Mouse (Mus musculus) ZHBTc4 (cell line): Measurements from ENCODE around the gene Rsph3b.
A peak's percentile ranks its signal among the peaks of the same experiment; 100 is the strongest.
"Not testable (repeated sequence)": the region's sequence is repeated elsewhere in the genome, so short reads cannot be mapped to it uniquely, and the experiment has no call there.

ENCODE experiments used
- DNase-seq: peaks from one replicate; pipeline ENCODE4 v3.0.0-alpha.2; 2011; ENCODE audit warnings: low read depth, low spot score

Gene Rsph3b

GRCm38 (mm10) chr17:6947984-6948768 lies at the start of gene Rsph3b:
Rsph3b (minus strand) TSS chr17:6948682.
- peak; percentile 89 for DNase-seq

GRCm38 (mm10) chr17:6997778-6998490 lies 49.5 kb upstream of the Rsph3b start:
- not testable (repeated sequence) for DNase-seq

DNA sequence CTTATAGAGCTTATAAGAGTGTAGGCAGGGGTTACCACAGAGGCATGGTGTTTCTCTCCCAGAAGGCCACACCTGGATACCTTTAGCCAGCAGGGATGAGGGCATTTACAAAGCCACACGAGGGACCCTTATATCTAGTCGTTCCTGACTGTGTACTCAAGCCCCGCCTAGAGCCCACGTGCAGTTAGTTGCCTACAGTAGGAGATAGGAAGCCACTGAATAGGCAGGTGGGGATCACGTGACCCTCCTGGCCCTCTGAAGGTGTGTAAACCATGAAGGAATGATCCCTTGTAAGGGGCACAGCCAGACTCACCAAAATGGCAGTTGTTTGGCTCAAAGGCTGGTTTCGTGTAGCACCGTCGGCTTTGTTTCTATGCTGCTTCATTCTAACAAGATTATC lies 48.3 kb upstream of the Rsph3b start:
- DNase-seq: not testable (repeated sequence)

DNA sequence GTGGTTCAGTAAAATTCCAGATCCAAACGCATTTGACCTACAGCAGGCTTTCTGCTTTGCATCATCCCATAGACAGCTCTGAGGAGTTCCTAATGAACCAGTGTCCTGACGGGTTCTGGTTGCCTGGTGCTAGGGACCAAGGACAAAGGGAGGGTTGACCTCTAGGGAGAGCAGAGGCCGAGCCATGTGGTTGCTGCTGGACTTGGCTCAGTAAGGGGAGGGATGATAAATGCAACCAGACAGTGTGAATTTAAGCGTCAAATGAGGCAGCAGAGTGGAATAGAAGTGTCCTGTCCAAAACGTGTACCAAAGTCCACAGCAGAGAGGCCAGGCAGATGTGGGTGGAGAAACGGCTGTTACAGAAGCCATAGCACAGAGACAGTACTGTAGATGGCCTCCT lies 47.0 kb upstream of the Rsph3b start:
- not testable (repeated sequence) for DNase-seq

DNA sequence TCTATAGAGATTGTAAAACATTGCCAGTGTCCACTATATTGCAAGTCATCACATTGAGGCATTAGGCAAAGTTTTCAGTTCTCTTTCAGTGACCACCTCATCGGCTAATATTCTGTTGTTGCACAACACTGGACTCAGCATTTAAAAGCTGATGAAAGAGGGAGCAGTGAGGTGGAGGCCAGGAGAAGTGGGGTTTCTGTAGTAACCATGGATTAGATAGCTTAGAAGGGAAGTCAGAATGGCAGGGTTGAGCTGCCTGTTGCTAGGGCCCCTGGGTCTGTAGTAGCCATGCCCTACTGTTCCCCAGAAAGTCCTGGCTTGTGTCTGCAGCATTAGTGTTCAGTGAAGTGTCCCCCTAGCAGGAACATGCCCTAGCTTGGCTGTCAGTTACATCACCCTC lies 37.6 kb upstream of the Rsph3b start:
- not testable (repeated sequence) for DNase-seq

DNA sequence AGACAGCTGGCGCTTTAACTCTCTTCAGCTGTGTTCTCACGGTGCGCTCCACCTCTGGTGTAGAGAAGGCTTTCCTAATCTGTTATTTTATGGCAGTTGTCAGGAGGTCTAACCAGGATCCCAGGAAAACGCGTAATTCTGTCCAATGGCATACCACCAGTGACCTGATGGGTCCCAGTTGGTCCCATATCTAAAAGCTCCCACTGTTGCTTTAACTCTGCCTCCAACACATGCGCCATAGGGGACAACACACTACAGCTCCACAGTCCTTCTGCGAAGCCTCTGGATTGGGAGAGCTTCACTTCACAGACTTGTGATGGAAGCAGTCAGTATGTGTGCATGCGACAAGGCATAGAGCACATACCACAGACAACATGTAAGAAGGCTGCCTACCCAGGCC lies 31.7 kb upstream of the Rsph3b start:
- DNase-seq: not testable (repeated sequence)

DNA sequence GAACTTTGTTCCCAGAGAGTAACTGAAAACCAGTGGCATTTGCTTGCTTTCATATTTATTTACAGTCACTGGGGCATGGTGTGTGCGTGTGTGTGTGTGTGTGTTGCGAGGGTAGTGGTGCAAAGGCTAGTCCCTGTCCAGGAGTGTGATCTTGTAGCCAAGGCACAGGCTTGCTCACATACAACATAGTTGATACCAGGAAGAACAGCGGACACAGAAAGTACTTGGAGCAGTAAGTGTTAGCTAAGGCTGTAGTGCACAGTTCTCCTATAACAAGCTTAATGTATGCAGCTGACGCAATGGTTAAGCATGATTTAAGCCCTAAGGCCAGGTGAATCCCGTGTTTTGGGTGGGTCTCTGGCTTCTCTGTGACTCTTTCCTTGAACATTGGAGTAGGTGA lies 30.9 kb upstream of the Rsph3b start:
- DNase-seq: not testable (repeated sequence)

GRCm38 (mm10) chr17:6978287-6979248 lies 30.1 kb upstream of the Rsph3b start, which contains the start of gene Gm49721:
Gm49721 (plus strand) TSS chr17:6978904.
- peak; percentile 43 for DNase-seq

DNA sequence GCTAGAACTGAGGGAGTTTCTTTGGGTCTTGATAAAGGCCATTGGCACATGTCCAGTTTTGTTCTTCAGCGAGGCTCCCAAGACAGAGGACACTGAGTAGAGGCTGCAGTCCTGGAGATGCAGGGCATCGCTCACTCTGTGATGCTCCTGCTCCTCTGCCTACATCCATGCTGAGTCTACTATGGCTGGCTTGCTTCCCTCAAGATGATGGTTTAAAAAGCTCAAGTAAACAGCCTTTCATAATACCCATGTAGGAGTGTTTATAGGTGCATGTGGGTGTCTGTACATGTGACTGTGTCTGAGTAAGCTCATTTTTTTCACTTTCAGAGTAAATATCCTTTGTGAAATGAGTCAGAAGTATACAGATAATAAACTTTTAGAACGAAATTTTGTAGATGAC lies 26.5 kb upstream of the Rsph3b start:
- not testable (repeated sequence) for DNase-seq

GRCm38 (mm10) chr17:6972836-6973396 lies 24.4 kb upstream of the Rsph3b start:
- DNase-seq: not testable (repeated sequence)

DNA sequence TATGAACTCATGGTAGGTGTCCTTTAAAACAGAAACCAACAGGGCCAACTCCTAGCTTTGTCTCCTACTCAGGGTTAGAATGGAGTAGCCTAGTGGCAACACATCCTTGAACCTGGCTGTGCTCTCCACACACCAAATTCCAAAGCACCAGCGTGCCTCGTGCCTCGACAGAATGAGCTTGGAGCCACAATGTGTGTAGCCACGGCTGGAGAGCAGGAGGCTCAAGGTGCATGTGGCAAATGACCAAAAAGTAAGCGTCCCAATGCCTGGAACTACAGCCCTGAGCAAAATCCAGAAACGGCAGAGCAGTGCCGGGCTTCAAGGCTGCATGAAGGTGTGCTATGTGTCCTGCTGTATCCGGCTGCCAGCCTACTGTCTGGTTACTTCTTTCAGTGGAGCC lies 22.8 kb upstream of the Rsph3b start:
- not testable (repeated sequence) for DNase-seq

GRCm38 (mm10) chr17:6970334-6970733 lies 21.9 kb upstream of the Rsph3b start, which contains the start of gene Rnaset2b:
Rnaset2b (plus strand) TSS chr17:6970634.
- DNase-seq: not testable (repeated sequence)

DNA sequence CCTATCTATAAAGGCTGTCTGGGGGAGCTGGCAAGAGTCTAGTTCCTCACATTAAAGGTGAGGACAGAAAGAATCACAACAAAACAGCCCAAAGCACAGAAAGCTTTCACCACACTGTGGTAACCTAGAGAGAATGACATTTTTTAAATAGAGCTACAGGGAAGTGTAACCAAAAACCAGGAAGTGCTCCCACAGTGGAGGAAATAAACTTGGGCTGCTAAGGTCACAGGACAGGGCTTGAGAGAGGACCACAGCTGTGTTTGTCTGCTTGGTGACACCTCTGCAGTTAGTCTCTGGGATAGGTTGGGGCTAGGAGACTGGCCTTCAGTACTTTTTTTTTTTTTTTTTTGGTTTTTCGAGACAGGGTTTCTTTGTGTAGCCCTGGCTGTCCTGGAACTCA lies 19.2 kb upstream of the Rsph3b start:
- not testable (repeated sequence) for DNase-seq

- peak; percentile 62 for DNase-seq
Observed at GRCm38 (mm10) chr17:6965364-6965763, 16.9 kb upstream of the Rsph3b start.

GRCm38 (mm10) chr17:6962936-6963335 lies 14.5 kb upstream of the Rsph3b start:
- DNase-seq: not testable (repeated sequence)

DNA sequence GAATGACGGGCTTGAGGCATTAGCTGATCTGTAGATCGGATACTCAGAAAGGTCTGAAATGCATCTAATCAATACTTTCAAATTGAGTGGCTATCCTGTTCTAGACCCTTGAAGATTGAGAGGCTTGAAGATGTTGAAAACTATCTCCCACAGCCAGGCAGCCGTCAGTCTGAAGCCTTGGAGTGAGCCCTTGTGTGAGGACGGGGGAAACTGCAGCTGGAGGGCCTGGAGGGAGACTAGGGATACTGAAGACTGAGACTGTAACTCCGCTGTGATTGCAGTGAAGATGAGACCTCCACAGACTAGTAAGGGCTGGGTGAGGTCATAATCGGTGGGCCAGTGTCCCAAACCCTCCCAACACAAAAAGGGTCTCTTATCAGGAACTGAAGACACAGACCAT lies 13.9 kb upstream of the Rsph3b start:
- DNase-seq: not testable (repeated sequence)

DNA sequence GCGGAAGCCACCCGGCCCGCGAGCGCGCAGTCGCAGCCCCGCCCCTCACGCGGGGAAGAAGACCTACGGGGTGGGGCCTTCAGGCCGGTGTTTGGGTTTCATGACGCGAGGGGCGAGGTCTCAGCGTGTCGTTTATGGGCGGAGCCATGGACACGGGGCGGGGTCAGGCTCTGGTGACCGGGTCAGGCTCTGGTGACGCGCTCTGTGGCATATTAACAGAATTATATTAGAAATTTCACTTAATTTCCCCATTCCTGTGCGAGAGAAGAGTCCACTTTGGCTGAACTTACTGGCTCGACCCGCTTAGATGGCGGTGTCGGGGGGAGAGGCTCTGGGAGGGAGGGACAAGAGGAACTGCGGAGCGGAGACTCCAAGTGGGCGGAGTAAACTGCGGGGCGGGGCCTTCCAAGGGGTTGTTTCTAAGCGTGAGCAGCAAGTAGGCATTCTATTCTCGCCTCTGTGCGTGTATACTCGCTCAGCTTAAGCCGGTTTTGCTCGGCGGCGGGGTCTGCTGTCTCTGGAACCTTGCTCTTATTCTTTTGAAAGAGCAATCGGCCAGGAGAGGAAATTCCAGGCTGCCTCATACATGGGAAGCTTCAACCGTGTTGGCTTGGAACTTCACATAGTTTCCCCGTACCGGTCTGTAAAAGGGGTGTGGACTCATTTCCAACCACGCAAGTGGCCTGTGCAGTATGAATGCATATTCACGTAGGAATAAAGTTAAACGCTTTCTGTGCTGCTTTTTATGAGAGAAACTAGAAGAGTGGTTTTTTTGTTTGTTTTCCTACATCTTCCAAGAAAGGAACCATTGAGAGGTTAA lies 12.9 kb upstream of the Rsph3b start:
- not testable (repeated sequence) for DNase-seq

DNA sequence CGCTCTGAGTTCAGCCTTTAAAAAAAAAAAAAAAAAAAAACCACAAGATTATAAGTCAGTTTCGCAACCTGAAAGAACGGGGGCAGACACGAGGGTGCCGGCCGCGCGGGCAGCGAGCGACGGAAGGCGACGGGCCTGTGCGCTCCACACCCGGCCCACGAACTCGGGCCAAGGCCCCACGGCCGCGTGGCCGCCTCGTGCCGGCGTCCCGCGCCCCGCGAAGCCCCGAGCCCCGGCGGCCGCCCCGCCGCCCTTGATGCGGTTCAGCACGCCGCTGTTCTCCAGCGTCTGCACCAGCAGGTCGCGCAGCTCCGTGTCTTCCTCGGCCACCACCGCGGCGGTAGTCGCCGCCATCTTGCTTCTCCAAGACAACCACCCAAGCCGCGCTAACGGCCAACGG lies 12.3 kb upstream of the Rsph3b start, which contains the start of gene Tagap1:
TSS of gene Tagap1 (minus strand) at position 381 of the 400 bp plus-strand sequence.
- not testable (repeated sequence) for DNase-seq

- not testable (repeated sequence) for DNase-seq
Observed at GRCm38 (mm10) chr17:6960349-6960748, 11.9 kb upstream of the Rsph3b start.
